Mouse (Mus musculus): ENCODE measurements around the gene C1qbp.

The C1qbp gene

GRCm38 (mm10) chr11:70982557-70983228 lies at the start of gene C1qbp:
Gene C1qbp, minus strand, starts transcription at chr11:70983026.
- peak; percentile 86 to 92 for DNase-seq (ENCODE audit: low spot score in 2 of 2)

GRCm38 (mm10) chr11:71032070-71032469 lies 49.2 kb upstream of the C1qbp start:
- no peak for DNase-seq (ENCODE audit: low spot score in 2 of 2)

GRCm38 (mm10) chr11:71029403-71030118 lies 46.7 kb upstream of the C1qbp start:
- no peak for DNase-seq (ENCODE audit: low spot score in 2 of 2)

GRCm38 (mm10) chr11:71028280-71028679 lies 45.5 kb upstream of the C1qbp start:
- DNase-seq (ENCODE audit: low spot score in 2 of 2), result no peak

GRCm38 (mm10) chr11:71019201-71020068 lies 36.6 kb upstream of the C1qbp start, which contains the start of the genes Mis12 and Derl2:
Gene Mis12, plus strand, starts transcription at chr11:71019611.
Gene Derl2, minus strand, starts transcription at chr11:71019841.
- peak; percentile 99 for DNase-seq (ENCODE audit: low spot score in 2 of 2)

GRCm38 (mm10) chr11:71018416-71019200 lies 35.8 kb upstream of the C1qbp start:
- no peak for DNase-seq (ENCODE audit: low spot score in 2 of 2)

GRCm38 (mm10) chr11:71017051-71017450 lies 34.2 kb upstream of the C1qbp start:
- no peak for DNase-seq (ENCODE audit: low spot score in 2 of 2)

GRCm38 (mm10) chr11:71012743-71013142 lies 29.9 kb upstream of the C1qbp start:
- no peak for DNase-seq (ENCODE audit: low spot score in 2 of 2)

GRCm38 (mm10) chr11:71008321-71008720 lies 25.5 kb upstream of the C1qbp start:
- no peak for DNase-seq (ENCODE audit: low spot score in 2 of 2)

- no peak for DNase-seq (ENCODE audit: low spot score in 2 of 2)
Measured at GRCm38 (mm10) chr11:71007831-71008230, 25.0 kb upstream of the C1qbp start.

GRCm38 (mm10) chr11:71007026-71007425 lies 24.2 kb upstream of the C1qbp start:
- DNase-seq (ENCODE audit: low spot score in 2 of 2), result no peak

GRCm38 (mm10) chr11:71005046-71005445 lies 22.2 kb upstream of the C1qbp start:
- no peak for DNase-seq (ENCODE audit: low spot score in 2 of 2)

- DNase-seq (ENCODE audit: low spot score in 2 of 2), result peak; percentile 95 to 96
Measured at GRCm38 (mm10) chr11:71004316-71004773, 21.5 kb upstream of the C1qbp start, which contains the start of gene Dhx33. Gene Dhx33, minus strand, starts transcription at chr11:71004437.

GRCm38 (mm10) chr11:71003611-71004315 lies 20.9 kb upstream of the C1qbp start:
- DNase-seq (ENCODE audit: low spot score in 2 of 2), result no peak

- no peak for DNase-seq (ENCODE audit: low spot score in 2 of 2)
Measured at GRCm38 (mm10) chr11:71001167-71001566, 18.3 kb upstream of the C1qbp start.

GRCm38 (mm10) chr11:70982030-70982429 lies 796 bp downstream of the C1qbp start:
- DNase-seq (ENCODE audit: low spot score in 2 of 2), result no peak

GRCm38 (mm10) chr11:70980751-70981510 lies 1.9 kb downstream of the C1qbp start:
- DNase-seq (ENCODE audit: low spot score in 2 of 2), result no peak

- DNase-seq (ENCODE audit: low spot score in 2 of 2), result no peak
Measured at GRCm38 (mm10) chr11:70980232-70980631, 2.6 kb downstream of the C1qbp start.

- no peak for DNase-seq (ENCODE audit: low spot score in 2 of 2)
Measured at GRCm38 (mm10) chr11:70977293-70977692, 5.5 kb downstream of the C1qbp start.

GRCm38 (mm10) chr11:70975193-70975592 lies 7.6 kb downstream of the C1qbp start:
- no peak for DNase-seq (ENCODE audit: low spot score in 2 of 2)
